Mouse (Mus musculus) CD4-positive naive resting alpha-beta T cell, adult 57 days (primary cell): Measurements from ENCODE around the gene Prrt4. TPM values are rescaled to one million over a fixed set of nuclear protein-coding genes. Genes with fewer than 3 reads are reported as not detected.

ENCODE experiments used
- total RNA-seq: library from RNA; stranded (reverse); gene quantifications from one replicate; pipeline ENCODE4 v1.2.4, GENCODE M21; 2023

Prrt4 gene
- total RNA-seq, result 0.18 TPM

GRCm38 (mm10) chr6:29178888-29179658 is at the start of gene Prrt4:
Prrt4 (minus strand) TSS chr6:29179584.

DNA sequence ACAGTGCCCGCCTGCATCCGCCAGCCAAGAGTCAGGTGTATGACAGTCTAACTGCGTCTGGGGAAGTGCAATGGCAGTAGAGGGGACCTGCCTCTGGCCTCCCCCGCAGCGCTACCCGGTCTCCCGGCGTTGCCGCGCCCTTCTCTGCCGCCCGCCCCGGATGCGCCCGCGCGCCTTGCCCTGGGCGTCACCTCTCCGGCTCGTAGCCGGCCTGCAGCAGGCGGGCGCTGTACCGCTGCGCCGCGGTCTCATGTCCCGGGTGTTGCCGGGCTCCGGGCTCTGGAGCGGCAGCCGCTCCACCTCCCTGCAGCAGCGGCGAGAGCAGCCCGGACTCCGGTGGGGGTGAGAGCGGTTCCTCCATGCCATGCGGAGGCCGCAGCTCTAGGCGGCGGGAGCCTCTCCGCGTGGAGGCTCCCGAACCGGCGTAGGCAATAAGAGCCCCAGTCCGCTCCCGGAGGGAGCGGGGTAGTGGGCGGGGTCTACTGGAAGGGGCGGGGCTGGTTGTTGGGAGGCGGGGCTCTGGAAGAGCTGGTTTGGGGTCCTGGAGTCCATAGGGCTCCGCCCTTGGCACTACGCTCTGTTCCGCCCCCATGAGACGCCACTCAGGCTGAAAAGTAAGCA is 36.6 kb upstream of the Prrt4 start, which contains the start of gene Impdh1:
Gene Impdh1, minus strand, starts transcription at position 484 of the 621 bp plus-strand sequence.

DNA sequence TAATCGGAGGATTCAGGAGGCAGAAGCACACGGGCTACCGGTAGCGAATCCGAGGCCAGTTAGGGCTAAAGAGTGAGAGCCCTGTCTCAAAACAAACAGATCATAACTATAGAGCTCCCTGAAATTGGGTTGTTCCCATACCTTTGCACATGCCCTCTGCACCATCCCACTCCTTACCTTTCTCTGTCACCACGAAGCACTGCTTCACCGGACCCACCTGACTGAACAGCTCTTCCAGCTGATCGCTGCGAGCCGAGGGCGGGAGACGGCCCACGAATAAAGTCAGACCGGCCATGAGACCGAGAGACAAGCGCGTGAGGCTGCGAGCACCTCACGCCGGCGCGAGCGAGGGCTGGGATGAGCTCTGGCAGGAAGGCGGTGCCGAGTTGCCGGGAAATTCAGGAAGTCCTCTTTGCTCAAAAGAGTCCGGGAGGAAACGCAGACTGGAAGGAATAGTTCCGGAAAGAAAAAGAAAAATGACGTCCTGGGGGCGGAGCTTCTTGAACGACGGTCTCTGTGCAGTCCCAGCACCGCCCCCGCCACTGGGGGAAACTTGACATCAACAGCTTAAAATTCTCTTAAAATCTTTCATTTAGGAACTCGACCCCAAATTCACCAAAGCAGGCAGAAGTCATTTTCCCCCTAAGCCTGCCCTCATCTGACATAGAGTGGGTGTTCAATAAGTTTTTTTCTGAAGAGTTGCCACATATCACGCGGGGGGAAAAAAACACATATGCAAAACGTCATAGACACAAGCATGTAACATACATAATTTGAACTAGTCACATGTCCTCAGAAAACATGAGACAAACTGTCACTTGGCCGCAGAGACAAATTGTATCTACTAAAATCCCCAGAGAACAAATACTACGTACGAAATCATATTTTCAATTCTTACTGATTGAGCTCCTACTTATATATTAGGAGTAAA is 14.8 kb downstream of the Prrt4 start, which contains the start of gene Rbm28:
Gene Rbm28, minus strand, starts transcription at position 693 of the 931 bp plus-strand sequence.

Other genes starting within 250 kb of the Prrt4 start
- not detected for gene Lep, start 119.4 kb downstream of the Prrt4 start, total RNA-seq
- 72.7 TPM for gene Rbm28, start 14.6 kb downstream of the Prrt4 start, total RNA-seq
- 141 TPM for gene Impdh1, start 36.8 kb upstream of the Prrt4 start, total RNA-seq
- gene Hilpda, start 92.9 kb upstream of the Prrt4 start, total RNA-seq, result 13.3 TPM
- gene Fam71f2, start 100.0 kb upstream of the Prrt4 start, total RNA-seq, result 1.9 TPM
- gene Fam71f1, start 139.6 kb upstream of the Prrt4 start, total RNA-seq, result not detected
- 51.0 TPM for gene Calu, start 168.5 kb upstream of the Prrt4 start, total RNA-seq
- gene Opn1sw, start 208.9 kb upstream of the Prrt4 start, total RNA-seq, result not detected
- gene Ccdc136, start 216.7 kb upstream of the Prrt4 start, total RNA-seq, result 0.65 TPM